Mouse (Mus musculus) spleen, adult 2 months (tissue): ENCODE results near the gene Gpr35. TPM values are rescaled to one million over a fixed set of nuclear protein-coding genes. Genes with fewer than 3 reads are reported as not detected.

Source experiments
- DNase-seq, 2 experiments: peaks; one replicate each; pipeline versions ENCODE4 v3.0.0 to v3.0.0-alpha.2; 2012 to 2021; ENCODE audit warnings: low spot score in 2 of 2, low read depth in 1 of 2
- H3K27ac ChIP-seq: fragments of 200-500 bp; 2 replicates; pipeline ENCODE4 v1.5.1; 2012; ENCODE audit warnings: low read length, inconsistent platforms; ENCODE audit not compliant: insufficient read depth
- H3K27me3 ChIP-seq: fragments of 200-500 bp; 2 replicates; pipeline ENCODE4 v1.6.1; 2012; ENCODE audit warnings: mild to moderate bottlenecking, moderate library complexity, low read length, inconsistent platforms; ENCODE audit not compliant: control insufficient read depth, insufficient read depth
- H3K36me3 ChIP-seq: fragments of 200-500 bp; 2 replicates; pipeline ENCODE4 v1.6.1; 2012; ENCODE audit warnings: mild to moderate bottlenecking, low read length, inconsistent platforms; ENCODE audit not compliant: control insufficient read depth, insufficient read depth
- H3K4me1 ChIP-seq: fragments of 200-500 bp; 2 replicates; pipeline ENCODE4 v1.6.1; 2011; ENCODE audit warnings: inconsistent platforms; ENCODE audit not compliant: control insufficient read depth, insufficient read depth, insufficient read length
- H3K4me3 ChIP-seq: fragments of 200-500 bp; 2 replicates; pipeline ENCODE4 v1.5.1; 2011; ENCODE audit warnings: mild to moderate bottlenecking, inconsistent platforms; ENCODE audit not compliant: insufficient read depth, insufficient read length; ENCODE audit errors: extremely low read depth
- CTCF ChIP-seq: fragments of 200-500 bp; IDR thresholded peaks from 2 replicates; pipeline ENCODE4 v1.5.1; 2011; ENCODE audit warnings: mild to moderate bottlenecking, inconsistent platforms; ENCODE audit not compliant: insufficient read depth, insufficient read length, insufficient replicate concordance; ENCODE audit errors: extremely low read depth
- POLR2A ChIP-seq: fragments of 200-500 bp; IDR thresholded peaks from 2 replicates; pipeline ENCODE4 v1.6.1; 2011; ENCODE audit warnings: low read depth, low read length, inconsistent platforms
- WGBS: fragments of 180-500 bp; shearing (Covaris S2); methylation state at CpG from one replicate; pipeline ENCODE4 v1.1.7; 2018; 5-methylcytosine and 5-hydroxymethylcytosine counted together
- polyA plus RNA-seq: library from polyadenylated mRNA; depleted of rRNA; stranded (reverse); fragments of >200 nt; gene quantifications from 2 replicates; pipeline ENCODE4 v1.2.3, GENCODE M21; 2012

The Gpr35 gene
- polyA plus RNA-seq, 1 experiment: 20.7 TPM

GRCm38 (mm10) chr1:92914239-92914638 is 36.4 kb upstream of the Gpr35 start:
- DNase-seq: no peak
- Histone ChIP-seq H3K27me3 (no peaks in the 10 kb centered on the region), H3K4me1 (peaks cover 13% of the 10 kb centered on the region), H3K4me3 (no peak overlapping the region), H3K27ac (no peak overlapping the region), H3K36me3 (peaks cover 36% of the 10 kb centered on the region)
- TF ChIP-seq POLR2A (no peak), CTCF (no peak)
- 94% methylated on average over 4 of the region's 4 CpGs for WGBS

DNA sequence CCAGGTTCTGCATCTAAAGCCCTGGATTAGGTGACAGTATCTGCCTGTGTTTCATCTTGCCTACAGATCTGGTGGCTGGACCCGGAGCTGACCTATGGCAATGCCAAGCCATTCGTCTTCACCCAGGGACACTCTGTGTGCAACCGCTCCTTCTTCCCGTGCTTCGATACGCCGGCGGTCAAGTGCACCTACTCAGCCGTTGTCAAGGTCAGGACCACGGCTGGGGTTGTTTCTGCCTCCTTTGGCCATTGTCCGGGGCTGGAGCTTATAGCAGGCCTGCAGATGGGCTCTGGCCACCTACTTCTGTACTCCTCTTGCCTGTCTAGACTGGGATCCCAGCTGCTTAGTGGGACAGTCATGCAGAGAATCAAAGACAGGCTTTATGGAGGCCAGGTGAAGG is 35.7 kb upstream of the Gpr35 start:
- no peaks in the 10 kb centered on the region for H3K27me3 ChIP-seq

GRCm38 (mm10) chr1:92916725-92917124 is 33.9 kb upstream of the Gpr35 start:
- TF ChIP-seq CTCF (no peak), POLR2A (no peak)
- Histone ChIP-seq H3K4me1 (peaks cover 6% of the 10 kb centered on the region; the same call in 1 of the 2 replicates), H3K27me3 (no peaks in the 10 kb centered on the region), H3K27ac (no peak overlapping the region), H3K36me3 (peaks cover 45% of the 10 kb centered on the region), H3K4me3 (no peak overlapping the region)
- DNase-seq: no peak
- 95% methylated on average over 9 of the region's 9 CpGs for WGBS

More for the DNA sequence above, 35.7 kb upstream of the Gpr35 start:
- TF ChIP-seq POLR2A: no peak
- no peak for TF ChIP-seq CTCF
- no peak for DNase-seq
- Histone ChIP-seq H3K36me3 (peaks cover 44% of the 10 kb centered on the region), H3K27ac (no peak overlapping the region), H3K4me1 (peaks cover 8% of the 10 kb centered on the region), H3K4me3 (no peak overlapping the region)
- 94% methylated on average over 11 of the region's 11 CpGs for WGBS

DNA sequence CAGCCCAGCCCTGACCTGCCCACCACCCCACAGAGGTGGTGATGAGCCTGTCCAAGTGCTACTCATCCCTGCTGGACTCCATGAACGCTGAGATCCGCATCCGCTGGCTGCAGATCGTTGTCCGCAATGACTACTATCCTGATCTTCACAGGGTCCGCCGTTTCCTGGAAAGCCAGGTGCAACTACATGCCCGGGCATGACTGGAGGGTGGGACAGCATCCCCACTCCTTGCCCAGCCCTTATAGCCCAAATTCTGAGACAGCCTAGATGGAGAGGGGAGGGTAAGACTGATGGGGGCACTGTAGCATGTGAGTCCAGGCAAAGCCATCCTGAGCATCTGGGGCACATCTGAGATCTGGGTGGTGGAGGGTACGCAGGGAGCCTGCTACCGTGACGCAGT is 31.5 kb upstream of the Gpr35 start:
- over 99% methylated on average over 11 of the region's 11 CpGs for WGBS
- H3K36me3 ChIP-seq: peaks cover 45% of the 10 kb centered on the region
- no peaks in the 10 kb centered on the region for H3K4me1 ChIP-seq
- TF ChIP-seq CTCF: no peak
- no peak for TF ChIP-seq POLR2A
- no peaks in the 10 kb centered on the region for H3K27me3 ChIP-seq
- H3K4me3 ChIP-seq: no peak overlapping the region
- H3K27ac ChIP-seq: no peak overlapping the region
- DNase-seq: no peak

DNA sequence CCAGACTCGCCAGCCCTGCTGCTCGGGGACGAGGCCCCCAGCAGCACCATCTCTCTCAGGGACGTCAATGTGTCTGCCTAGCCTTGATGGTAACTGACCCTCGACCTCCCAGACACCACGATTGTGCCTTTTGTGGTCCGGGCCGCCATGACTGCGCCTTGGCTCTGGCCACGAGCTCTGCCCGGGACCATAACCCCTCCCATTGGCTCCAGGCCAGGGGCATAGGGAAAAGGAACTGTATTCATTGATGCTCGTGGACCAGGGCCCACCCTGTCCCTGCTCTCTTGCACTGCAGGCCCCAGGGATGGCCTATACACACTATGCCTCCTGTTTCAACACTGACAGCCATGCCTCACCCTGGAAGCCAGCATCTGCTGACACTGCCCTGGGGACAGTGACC is 30.9 kb upstream of the Gpr35 start:
- Histone ChIP-seq H3K36me3 (peaks cover 42% of the 10 kb centered on the region), H3K27me3 (no peaks in the 10 kb centered on the region), H3K27ac (no peak overlapping the region), H3K4me3 (no peak overlapping the region), H3K4me1 (no peaks in the 10 kb centered on the region)
- TF ChIP-seq CTCF (no peak), POLR2A (no peak)
- DNase-seq: no peak
- WGBS: 86% methylated on average over 12 of the region's 12 CpGs

DNA sequence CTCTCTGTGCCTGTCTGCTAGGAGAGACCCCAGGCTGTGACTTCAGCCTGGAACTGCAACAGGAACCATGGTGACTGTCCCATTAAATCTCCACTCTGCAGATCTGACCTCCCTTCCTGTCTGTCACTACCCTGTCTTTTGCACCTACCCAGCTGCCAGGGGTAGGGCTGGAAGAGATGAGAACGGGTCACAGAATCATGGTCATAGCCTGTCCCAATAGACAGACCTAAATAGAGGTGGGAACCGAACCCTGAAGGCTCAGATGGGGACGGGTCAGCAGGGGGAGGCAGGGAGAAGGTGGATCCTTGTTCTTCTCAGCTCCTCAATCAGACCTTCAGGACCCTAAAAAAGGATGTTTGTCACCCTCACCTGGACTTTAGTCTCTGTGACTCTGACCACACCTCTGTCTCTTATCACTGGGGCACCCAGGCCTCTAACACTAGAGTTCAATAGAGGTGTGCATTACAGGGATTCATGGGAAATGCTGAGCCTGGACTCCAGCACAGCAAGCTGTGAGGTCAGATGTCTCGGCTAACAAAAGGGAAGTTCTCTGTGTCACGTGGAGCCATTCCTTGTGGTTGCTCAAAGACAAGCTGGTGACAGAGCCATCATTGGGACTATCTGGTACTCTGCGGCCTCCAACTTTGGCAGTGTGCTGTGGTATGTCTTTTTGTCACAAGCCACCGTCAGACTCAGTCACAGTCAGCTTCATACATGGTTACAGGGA is 30.0 kb upstream of the Gpr35 start:
- 59% methylated on average over 7 of the region's 7 CpGs for WGBS
- H3K4me1 ChIP-seq: no peaks in the 10 kb centered on the region
- H3K27ac ChIP-seq: no peak overlapping the region
- no peak for DNase-seq
- no peak for TF ChIP-seq CTCF
- TF ChIP-seq POLR2A: no peak
- H3K27me3 ChIP-seq: no peaks in the 10 kb centered on the region
- H3K4me3 ChIP-seq: no peak overlapping the region
- peaks cover 38% of the 10 kb centered on the region for H3K36me3 ChIP-seq

DNA sequence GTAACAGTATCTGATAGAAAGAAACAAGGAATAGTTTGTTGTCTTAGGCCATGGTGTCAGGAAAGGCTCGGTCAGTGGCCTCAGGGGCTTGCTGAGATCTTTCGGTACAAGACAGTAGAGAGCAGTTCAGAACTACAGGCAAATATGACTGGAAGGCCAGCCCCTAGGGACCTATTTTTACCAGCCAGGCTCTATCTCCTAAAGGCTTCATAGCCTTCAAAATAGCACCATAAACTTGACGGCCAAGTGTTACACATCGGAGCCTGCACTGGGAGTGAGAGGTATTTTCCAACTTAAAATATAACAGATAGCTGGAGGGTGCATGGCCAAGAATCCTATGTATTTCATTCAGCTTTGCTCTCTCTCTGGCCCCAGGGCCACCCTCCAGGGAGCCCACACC is 29.2 kb upstream of the Gpr35 start:
- Histone ChIP-seq H3K27ac (no peak overlapping the region), H3K4me3 (no peak overlapping the region), H3K27me3 (no peaks in the 10 kb centered on the region), H3K4me1 (no peaks in the 10 kb centered on the region), H3K36me3 (peaks cover 36% of the 10 kb centered on the region)
- DNase-seq: no peak
- TF ChIP-seq POLR2A (no peak), CTCF (no peak)
- 96% methylated on average over 4 of the region's 4 CpGs for WGBS
